Mouse (Mus musculus) heart, adult 2 months (tissue): Measurements from ENCODE around the gene Akirin2. TPM values are rescaled to one million over a fixed set of nuclear protein-coding genes. Genes with fewer than 3 reads are reported as not detected.

Source experiments
- DNase-seq, 2 experiments: peaks; one replicate each; pipeline ENCODE4 v3.0.0; 2021
- H3K27ac ChIP-seq: fragments of 200-600 bp; 2 replicates; pipeline ENCODE4 v1.8.1; 2022
- H3K27me3 ChIP-seq: fragments of 200-500 bp; 2 replicates; pipeline ENCODE4 v1.6.1; 2012; ENCODE audit warnings: mild to moderate bottlenecking, low read length, inconsistent platforms, mixed read lengths; ENCODE audit not compliant: control insufficient read depth, insufficient read depth
- H3K36me3 ChIP-seq: fragments of 200-500 bp; 2 replicates; pipeline ENCODE4 v1.6.1; 2012; ENCODE audit warnings: low read length, inconsistent platforms; ENCODE audit not compliant: control insufficient read depth, insufficient read depth
- H3K4me1 ChIP-seq: fragments of 200-500 bp; 2 replicates; pipeline ENCODE4 v1.6.1; 2011; ENCODE audit warnings: low read length; ENCODE audit not compliant: control insufficient read depth, insufficient read depth
- H3K4me3 ChIP-seq: fragments of 200-600 bp; 2 replicates; pipeline ENCODE4 v1.8.1; 2022
- H3K79me2 ChIP-seq: fragments of 200-500 bp; replicated peaks from 2 replicates; pipeline ENCODE4 v1.6.1; 2012; ENCODE audit warnings: mild to moderate bottlenecking, inconsistent platforms, low read length, moderate library complexity, mixed read lengths; ENCODE audit not compliant: control insufficient read depth, insufficient read depth
- H3K9ac ChIP-seq: fragments of 200-500 bp; 2 replicates; pipeline ENCODE4 v1.6.1; 2012; ENCODE audit warnings: low read depth, mild to moderate bottlenecking, control low read depth, inconsistent platforms, low read length, mixed read lengths
- CTCF ChIP-seq: fragments of 200-600 bp; IDR thresholded peaks from 2 replicates; pipeline ENCODE4 v1.8.1; 2022; ENCODE audit warnings: antibody characterized with exemption, mild to moderate bottlenecking, moderate library complexity
- EP300 ChIP-seq: fragments of 200-500 bp; IDR thresholded peaks from 2 replicates; pipeline ENCODE4 v1.6.1; 2011; ENCODE audit warnings: low read depth, low read length, control low read depth; ENCODE audit not compliant: insufficient read depth
- POLR2A ChIP-seq: fragments of 200-500 bp; IDR thresholded peaks from 2 replicates; pipeline ENCODE4 v1.6.1; 2011; ENCODE audit warnings: mild to moderate bottlenecking, low read depth, low read length, control low read depth; ENCODE audit not compliant: insufficient read depth
- WGBS: fragments of 180-500 bp; shearing (Covaris S2); methylation state at CpG from one replicate; pipeline ENCODE4 v1.1.7; 2018; 5-methylcytosine and 5-hydroxymethylcytosine counted together
- intact Hi-C: fragments of 180-260 bp; cut with DNase I; formaldehyde crosslinking; loops from one replicate; pipeline ENCODE4 v1.15.1; 2025
- long read RNA-seq: library from polyadenylated mRNA; stranded (forward); transcript quantifications from one replicate; pipeline ENCODE4 v2.0.0, GENCODE M21; 2021
- polyA plus RNA-seq: library from polyadenylated mRNA; depleted of rRNA; stranded (reverse); fragments of >200 nt; gene quantifications from 2 replicates; pipeline ENCODE4 v1.2.3, GENCODE M21; 2012; rRNA removed
- total RNA-seq, 2 experiments: library from RNA; stranded (reverse); gene quantifications; 2 replicates each; pipeline ENCODE4 v1.2.3; 2021

Gene Akirin2
- total RNA-seq (10 to 100 TPM; 54.5 to 62.4 TPM), polyA plus RNA-seq (23.8 and 36.1 TPM in 2 replicates)
- long read RNA-seq, transcript Akirin2-201 (5 exons, 1,397 nt) = major isoform, 30 of 33 reads
- long read RNA-seq, partial matches to known transcripts = 0 of 33 reads
- long read RNA-seq, other reads (novel, unspliced or antisense) = 3 of 33 reads

DNA sequence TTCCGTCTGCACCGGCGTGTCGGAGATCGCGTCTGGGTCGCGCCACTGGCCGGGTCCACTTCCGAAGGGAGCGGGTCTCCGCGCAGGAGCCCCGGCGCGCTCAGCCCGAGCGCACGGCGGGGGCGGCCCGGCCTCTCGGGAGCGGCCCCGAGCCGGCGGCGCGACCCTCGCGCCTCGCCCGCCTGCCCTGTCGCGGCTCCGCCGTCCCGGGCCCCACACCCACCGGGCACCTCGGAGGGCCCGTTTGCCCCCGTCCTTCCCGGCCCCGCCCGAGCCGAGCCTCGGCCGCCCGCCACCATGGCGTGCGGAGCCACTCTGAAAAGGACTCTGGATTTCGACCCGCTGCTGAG is at the start of gene Akirin2:
Akirin2 (plus strand) TSS at position 190 of the 350 bp plus-strand sequence.
- H3K36me3 ChIP-seq = peaks cover 18% of the 10 kb centered on the region
- WGBS = under 1% methylated on average over 52 of the region's 53 CpGs
- peak within 1 kb of the TSS; percentile 89 for H3K9ac ChIP-seq
- intact Hi-C loops = loop anchor here (2.0 to 10.0 kb wide), 4 partner anchors 64 to 1236 kb away; partner anchors contain the start of genes Orc3, Rars2, Rngtt and Slc35a1
- no peaks in the 10 kb centered on the region for H3K27me3 ChIP-seq
- H3K79me2 ChIP-seq = peaks cover 5% of the 10 kb centered on the region
- peak within 1 kb of the TSS; percentile 81 for H3K4me3 ChIP-seq
- H3K27ac ChIP-seq = peak within 1 kb of the TSS; percentile 92
- TF ChIP-seq EP300 (no peak), POLR2A (no peak), CTCF (no peak)
- peaks cover 9% of the 10 kb centered on the region for H3K4me1 ChIP-seq
- DNase-seq = no peak

DNA sequence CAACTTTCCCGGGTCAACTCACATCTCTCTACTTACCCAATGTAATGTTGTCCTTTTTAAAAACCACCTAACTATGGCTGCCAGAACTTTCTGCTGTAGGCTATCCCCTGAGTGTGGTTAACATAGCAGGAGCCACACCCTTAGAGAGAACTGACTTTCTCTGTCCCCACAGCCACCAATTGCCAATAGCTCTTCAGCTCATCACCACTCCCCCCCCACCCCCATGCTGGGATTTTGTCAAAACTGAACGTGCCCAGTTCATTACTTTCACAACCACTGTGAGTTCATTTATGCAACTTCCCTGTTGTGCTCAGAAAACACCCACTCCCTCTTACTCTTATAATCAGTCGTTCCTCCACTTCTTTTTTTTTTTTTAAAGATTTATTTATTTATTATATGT is 40.4 kb upstream of the Akirin2 start:
- no peaks in the 10 kb centered on the region for H3K4me1 ChIP-seq
- no peak overlapping the region for H3K9ac ChIP-seq
- no peak overlapping the region for H3K27ac ChIP-seq
- H3K4me3 ChIP-seq = no peak overlapping the region
- no peaks in the 10 kb centered on the region for H3K27me3 ChIP-seq
- intact Hi-C loops = no loop called here
- 79% methylated on average over 3 of the region's 3 CpGs for WGBS
- TF ChIP-seq EP300 (no peak), CTCF (no peak), POLR2A (no peak)
- H3K79me2 ChIP-seq = no peaks in the 10 kb centered on the region
- no peak for DNase-seq
- no peaks in the 10 kb centered on the region for H3K36me3 ChIP-seq

DNA sequence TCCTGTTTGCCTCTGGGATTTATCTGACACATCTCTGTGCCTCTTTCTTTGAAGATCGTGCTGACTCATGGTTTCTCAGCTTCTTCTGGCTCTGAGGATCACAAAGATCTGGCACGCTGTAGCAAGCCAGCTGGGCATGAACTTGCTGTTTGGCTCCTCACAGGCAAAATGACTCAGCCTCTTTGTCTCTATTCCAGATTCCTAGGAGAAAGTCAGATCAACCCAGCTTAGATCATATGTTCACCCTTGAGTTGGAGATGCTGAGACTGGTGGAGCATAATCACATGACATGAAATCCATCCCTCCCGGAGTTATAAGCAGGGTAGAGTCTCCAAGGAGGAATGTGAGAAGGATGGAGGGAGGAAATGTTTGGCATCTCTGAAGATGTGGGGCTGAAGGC is 27.9 kb upstream of the Akirin2 start:
- no peak overlapping the region for H3K9ac ChIP-seq
- no peak overlapping the region for H3K4me3 ChIP-seq
- H3K4me1 ChIP-seq = no peaks in the 10 kb centered on the region
- TF ChIP-seq CTCF = no peak
- H3K36me3 ChIP-seq = no peaks in the 10 kb centered on the region
- intact Hi-C loops = no loop called here
- 61% methylated on average over 3 of the region's 3 CpGs for WGBS
- no peaks in the 10 kb centered on the region for H3K79me2 ChIP-seq
- H3K27ac ChIP-seq = no peak overlapping the region
- peak; percentile 21 to 24 for DNase-seq
- no peaks in the 10 kb centered on the region for H3K27me3 ChIP-seq

DNA sequence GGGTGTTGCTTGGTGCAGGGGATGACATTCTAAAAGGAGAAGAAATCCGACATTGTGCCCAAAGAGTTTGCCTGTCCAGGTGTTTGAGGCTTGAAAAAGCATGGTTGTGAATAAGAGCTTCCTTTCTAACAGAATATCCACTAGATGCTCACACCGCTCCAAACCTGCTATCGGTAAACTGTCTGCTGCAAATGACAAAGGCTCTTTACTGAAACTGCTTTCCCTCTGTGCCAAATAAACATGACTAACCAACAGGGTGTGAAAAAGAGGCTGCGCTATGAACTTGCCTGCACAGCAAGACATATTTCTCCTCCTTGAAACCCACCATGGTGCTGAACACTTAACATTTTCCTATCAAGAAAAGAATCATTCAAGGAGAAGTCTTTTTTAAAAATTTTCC is 27.2 kb upstream of the Akirin2 start:
- no peaks in the 10 kb centered on the region for H3K79me2 ChIP-seq
- H3K4me3 ChIP-seq = no peak overlapping the region
- H3K36me3 ChIP-seq = no peaks in the 10 kb centered on the region
- DNase-seq = no peak
- TF ChIP-seq POLR2A (no peak), CTCF (no peak), EP300 (no peak)
- intact Hi-C loops = no loop called here
- WGBS = 77% methylated on average over 4 of the region's 4 CpGs
- no peak overlapping the region for H3K27ac ChIP-seq
- H3K4me1 ChIP-seq = no peaks in the 10 kb centered on the region
- no peak overlapping the region for H3K9ac ChIP-seq
- no peaks in the 10 kb centered on the region for H3K27me3 ChIP-seq

DNA sequence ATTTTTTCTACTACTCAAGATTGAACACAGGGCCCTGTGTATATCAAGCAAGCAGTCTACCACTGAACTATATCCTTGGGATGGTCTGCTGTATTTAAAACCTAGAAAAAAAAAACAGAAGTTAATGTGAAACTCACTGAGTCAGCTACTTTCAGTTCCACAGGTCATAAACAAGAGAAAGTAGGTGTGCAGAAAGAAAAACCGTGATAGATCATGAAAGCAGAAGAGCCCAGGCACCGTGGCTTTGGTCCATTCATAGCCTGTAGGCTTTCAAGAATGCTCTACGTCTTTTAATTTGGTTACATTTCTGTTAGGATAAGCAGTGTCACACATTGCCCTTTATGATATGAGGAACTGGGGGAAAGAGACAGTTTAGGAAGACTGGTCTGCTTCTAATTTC is 24.0 kb upstream of the Akirin2 start:
- H3K4me3 ChIP-seq = no peak overlapping the region
- no peak overlapping the region for H3K27ac ChIP-seq
- no peaks in the 10 kb centered on the region for H3K79me2 ChIP-seq
- intact Hi-C loops = no loop called here
- no peak for DNase-seq
- TF ChIP-seq POLR2A = no peak
- no peak for TF ChIP-seq EP300
- H3K4me1 ChIP-seq = no peaks in the 10 kb centered on the region
- H3K9ac ChIP-seq = no peak overlapping the region
- H3K27me3 ChIP-seq = no peaks in the 10 kb centered on the region
- 72% methylated on average over 3 of the region's 3 CpGs for WGBS
- no peaks in the 10 kb centered on the region for H3K36me3 ChIP-seq

DNA sequence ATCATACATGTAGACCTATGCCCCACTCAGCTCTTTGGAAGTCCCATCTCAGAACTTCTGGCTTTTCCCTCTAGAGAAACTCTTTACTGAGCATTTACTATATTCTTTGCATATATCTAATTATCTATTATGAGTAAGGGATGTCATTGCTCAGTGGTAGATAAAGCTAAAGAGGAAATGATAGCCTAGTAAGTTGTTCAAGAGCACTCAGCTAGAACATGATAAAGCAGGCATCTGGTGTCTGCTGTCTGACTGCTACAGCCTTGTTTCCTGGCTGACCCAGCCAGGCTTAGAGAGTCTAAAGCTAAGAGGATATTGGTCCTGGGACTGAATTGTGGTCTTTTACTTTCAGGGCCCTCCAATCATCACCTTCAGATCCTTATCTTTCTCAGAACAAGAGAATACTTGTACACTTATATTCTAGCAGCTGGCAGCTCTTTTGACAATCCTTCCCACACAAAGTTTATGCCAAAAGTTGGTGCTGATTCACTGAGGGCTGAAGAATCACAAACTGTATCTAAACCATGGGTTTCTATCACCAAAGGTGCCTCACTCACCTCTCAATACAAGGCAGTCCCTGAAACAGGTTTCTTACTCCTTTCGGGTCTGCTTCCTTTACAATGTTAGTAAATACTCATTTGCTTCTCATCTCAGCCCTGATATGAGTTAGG is 22.2 kb upstream of the Akirin2 start:
- Histone ChIP-seq H3K27ac (no peak overlapping the region), H3K79me2 (no peaks in the 10 kb centered on the region), H3K9ac (no peak overlapping the region), H3K4me1 (no peaks in the 10 kb centered on the region), H3K4me3 (no peak overlapping the region), H3K36me3 (no peaks in the 10 kb centered on the region), H3K27me3 (no peaks in the 10 kb centered on the region)
- no peak for TF ChIP-seq CTCF
- TF ChIP-seq EP300 = no peak
- DNase-seq = no peak
- WGBS = 80% methylated on average over 1 of the region's 1 CpGs
- intact Hi-C loops = no loop called here
